Comparison of ENCODE assay signal across 8 mouse cellular contexts in genomic region chr11:35587174-35587959, GRCm38 (mm10).
DNase-seq lines count a peak whose midpoint lies in the region; ATAC-seq lines count a peak whose summit lies in the region.
"Had no signal": no experiment of that assay in that cellular context is flagged by ENCODE, and none has a peak within 500 bp of the region (broad histone marks: within the 10 kb centered on the region; RNA-seq: fewer than 3 reads in every experiment).

No protein-coding gene starts in this region.

- H3K27me3 ChIP-seq in intestine, embryonic 14.5 days (replicated peaks; ENCODE audit: control insufficient read depth, insufficient read depth, low read length): no peaks in the 10 kb centered on the region
- H3K27me3 ChIP-seq: limb, embryonic 15.5 days had no signal

- H3K27ac ChIP-seq in intestine, embryonic 14.5 days (ENCODE audit: low read depth): no peak overlapping the region
- H3K27ac ChIP-seq: limb, embryonic 15.5 days had no signal

- peak; percentile 90 for ATAC-seq in cerebellum, adult (ENCODE audit: insufficient number of reproducible peaks, low FRiP score, low TSS enrichment)
- peak; percentile 63; the same call in 1 of the 2 replicates for ATAC-seq in intestine, embryonic 14.5 days (replicated peaks; ENCODE audit: low FRiP score, low TSS enrichment, low read depth)

- no peak overlapping the region for H3K9ac ChIP-seq in intestine, embryonic 14.5 days (ENCODE audit: low read length)
- H3K9ac ChIP-seq: limb, embryonic 15.5 days had no signal

- intact Hi-C loops in gastrocnemius, postnatal 14 days (cut with DNase I; ENCODE audit: low total_unique reads): no loop called here
- intact Hi-C loops in left cerebral cortex, postnatal 36 days (cut with DNase I): no loop called here

- H3K4me1 ChIP-seq in intestine, embryonic 14.5 days (replicated peaks; ENCODE audit: control insufficient read depth, insufficient read depth, low read length): no peaks in the 10 kb centered on the region; the same call in 1 of the 2 replicates

- H3K36me3 ChIP-seq in intestine, embryonic 14.5 days (ENCODE audit: control insufficient read depth, insufficient read depth, low read length): no peaks in the 10 kb centered on the region; the same call in 1 of the 2 replicates

- 51% methylated on average over 13 of the region's 13 CpGs for WGBS in intestine, embryonic 14.5 days

- DNase-seq in adipocyte (ENCODE audit: low spot score): peak; percentile 93
- DNase-seq in gastrocnemius, postnatal 14 days: peak; percentile 72
- no peak for DNase-seq in intestine, embryonic 14.5 days (ENCODE audit: low spot score)
- peak; percentile 66 to 71 for DNase-seq in left cerebral cortex, postnatal 36 days (ENCODE audit: low spot score in 2 of 2)
- peak; percentile 75 to 79 for DNase-seq in right cerebral cortex, adult 2 months (ENCODE audit: low spot score in 2 of 2)
- DNase-seq in B cell, adult 2 months: no peak

- no peaks in the 10 kb centered on the region for H3K9me3 ChIP-seq in intestine, embryonic 14.5 days (ENCODE audit: control insufficient read depth, low read length)
- H3K9me3 ChIP-seq: limb, embryonic 15.5 days had no signal

- H3K4me3 ChIP-seq in intestine, embryonic 14.5 days (ENCODE audit: low read depth, low read length): no peak overlapping the region
- H3K4me3 ChIP-seq: limb, embryonic 15.5 days had no signal

- no peak overlapping the region for H3K4me2 ChIP-seq in intestine, embryonic 14.5 days (ENCODE audit: low read length)
- H3K4me2 ChIP-seq: limb, embryonic 15.5 days had no signal

Comparison
In these comparisons a context has a peak if more than half of its experiments do, and no peak if none do; other contexts are left out.
1. DNase-seq: peak in adipocyte (single experiment), gastrocnemius, postnatal 14 days (single experiment), left cerebral cortex, postnatal 36 days (2 of 2) and right cerebral cortex, adult 2 months (2 of 2); none in intestine, embryonic 14.5 days (single experiment) and B cell, adult 2 months (0 of 2).